Mouse (Mus musculus) adrenal gland, postnatal 0 days (tissue): ENCODE measurements around the gene Clasp1. TPM values are rescaled to one million over a fixed set of nuclear protein-coding genes. Genes with fewer than 3 reads are reported as not detected.

Source experiments
- polyA plus RNA-seq: library from polyadenylated mRNA; unstranded; fragments of >200 nt; fragmentation: Nextera tagmentation; extraction: Ambion mirVana; gene quantifications from 2 replicates; pipeline ENCODE4 v1.2.1, GENCODE M21; 2015

Clasp1 gene
- polyA plus RNA-seq: 19.0 and 20.0 TPM in 2 replicates

GRCm38 (mm10) chr1:118388757-118389453 is at the start of gene Clasp1:
TSS of gene Clasp1 (plus strand) at chr1:118389058.

GRCm38 (mm10) chr1:118627781-118628464 is 239.1 kb downstream of the Clasp1 start, which contains the start of gene Tfcp2l1:
TSS of gene Tfcp2l1 (plus strand) at chr1:118627945.

Other genes starting within 250 kb of the Clasp1 start
- 0.07 and 0.11 TPM in 2 replicates for gene Gm29106, start 212.5 kb upstream of the Clasp1 start, polyA plus RNA-seq
- gene Tsn, start 77.3 kb upstream of the Clasp1 start, polyA plus RNA-seq: 181 and 271 TPM in 2 replicates
- gene Nifk, start 67.2 kb upstream of the Clasp1 start, polyA plus RNA-seq: 54.7 and 65.2 TPM in 2 replicates
- gene Tfcp2l1, start 238.9 kb downstream of the Clasp1 start, polyA plus RNA-seq: 0.35 and 0.73 TPM in 2 replicates